Mouse (Mus musculus) forebrain, postnatal 0 days (tissue): ENCODE results near the gene Bmp2. TPM values are rescaled to one million over a fixed set of nuclear protein-coding genes. Genes with fewer than 3 reads are reported as not detected.

Experiments
- ATAC-seq: fragments of 200-750 bp; cut with Nextera tagmentation; 2 replicates; pipeline ENCODE4 v1.8.0; 2017; ENCODE audit warnings: mild to moderate bottlenecking, moderate library complexity
- DNase-seq: peaks from one replicate; pipeline ENCODE4 v3.0.0-alpha.2; 2015
- H3K27ac ChIP-seq: fragments of 300-500 bp; sonication (generic); 2 replicates; pipeline ENCODE4 v1.5.1; 2014; ENCODE audit warnings: low read depth, mild to moderate bottlenecking, antibody characterized with exemption, low read length, moderate library complexity, mixed read lengths
- H3K27me3 ChIP-seq: fragments of 300-500 bp; sonication (generic); 2 replicates; pipeline ENCODE4 v1.6.1; 2014; ENCODE audit warnings: mild to moderate bottlenecking, low read length, mixed read lengths; ENCODE audit not compliant: insufficient read depth
- H3K36me3 ChIP-seq: fragments of 300-500 bp; sonication (generic); 2 replicates; pipeline ENCODE4 v1.6.1; 2014; ENCODE audit warnings: mild to moderate bottlenecking, moderate library complexity; ENCODE audit not compliant: insufficient read depth
- H3K4me1 ChIP-seq: fragments of 300-500 bp; sonication (generic); 2 replicates; pipeline ENCODE4 v1.6.1; 2014; ENCODE audit warnings: antibody characterized with exemption; ENCODE audit not compliant: insufficient read depth
- H3K4me2 ChIP-seq: fragments of 300-500 bp; sonication (generic); 2 replicates; pipeline ENCODE4 v1.6.1; 2014; ENCODE audit warnings: low read depth, mild to moderate bottlenecking, moderate library complexity
- H3K4me3 ChIP-seq: fragments of 300-500 bp; sonication (generic); 2 replicates; pipeline ENCODE4 v1.5.1; 2014; ENCODE audit warnings: low read depth, low read length, mixed read lengths
- H3K9ac ChIP-seq: fragments of 300-500 bp; sonication (generic); 2 replicates; pipeline ENCODE4 v1.6.1; 2014; ENCODE audit warnings: mild to moderate bottlenecking
- H3K9me3 ChIP-seq: fragments of 300-500 bp; sonication (generic); 2 replicates; pipeline ENCODE4 v1.6.1; 2016; ENCODE audit warnings: low read length
- CTCF ChIP-seq: sonication (generic); IDR thresholded peaks from 2 replicates; pipeline ENCODE4 v1.5.1; 2016; ENCODE audit warnings: antibody characterized with exemption, control low read depth, low read depth
- WGBS: fragments of 180-500 bp; shearing (Covaris S2); extraction: QIAGEN DNeasy Blood & Tissue Kit; methylation state at CpG from one replicate; pipeline ENCODE4 v1.1.7; 2014; 5-methylcytosine and 5-hydroxymethylcytosine counted together
- polyA plus RNA-seq: library from polyadenylated mRNA; unstranded; fragments of >200 nt; fragmentation: Nextera tagmentation; extraction: Ambion mirVana; gene quantifications from 2 replicates; pipeline ENCODE4 v1.2.1, GENCODE M21; 2015
- total RNA-seq: library from RNA; depleted of rRNA; stranded (reverse); fragments of >200 nt; gene quantifications from 2 replicates; pipeline ENCODE4 v1.2.3, GENCODE M21; 2014; rRNA removed

Gene Bmp2
- total RNA-seq: 2.1 and 2.9 TPM in 2 replicates
- 2.0 and 2.9 TPM in 2 replicates for polyA plus RNA-seq

DNA sequence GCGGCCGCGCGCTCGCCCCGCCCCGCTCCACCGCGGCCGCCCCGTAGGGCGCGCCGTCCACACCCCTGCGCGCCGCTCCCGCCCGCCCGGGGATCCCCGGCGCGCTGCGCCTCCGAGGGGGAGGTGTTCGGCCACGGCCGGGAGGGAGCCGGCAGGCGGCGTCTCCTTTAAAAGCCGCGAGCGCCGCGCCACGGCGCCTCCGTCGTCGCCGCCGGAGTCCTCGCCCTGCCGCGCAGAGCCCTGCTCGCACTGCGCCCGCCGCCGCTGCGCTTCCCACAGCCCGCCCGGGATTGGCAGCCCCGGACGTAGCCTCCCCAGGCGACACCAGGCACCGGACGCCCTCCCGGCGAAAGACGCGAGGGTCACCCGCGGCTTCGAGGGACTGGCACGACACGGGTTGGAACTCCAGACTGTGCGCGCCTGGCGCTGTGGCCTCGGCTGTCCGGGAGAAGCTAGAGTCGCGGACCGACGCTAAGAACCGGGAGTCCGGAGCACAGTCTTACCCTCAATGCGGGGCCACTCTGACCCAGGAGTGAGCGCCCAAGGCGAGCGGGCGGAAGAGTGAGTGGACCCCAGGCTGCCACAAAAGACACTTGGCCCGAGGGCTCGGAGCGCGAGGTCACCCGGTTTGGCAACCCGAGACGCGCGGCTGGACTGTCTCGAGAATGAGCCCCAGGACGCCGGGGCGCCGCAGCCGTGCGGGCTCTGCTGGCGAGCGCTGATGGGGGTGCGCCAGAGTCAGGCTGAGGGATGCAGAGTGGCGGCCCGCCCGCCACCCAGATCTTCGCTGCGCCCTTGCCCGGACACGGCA is at the start of gene Bmp2:
Gene Bmp2, plus strand, starts transcription at position 129 of the 811 bp plus-strand sequence.
- DNase-seq (peak; percentile 72), ATAC-seq (peak; percentile 79)
- Histone ChIP-seq H3K27me3 (peaks cover 25% of the 10 kb centered on the region), H3K4me3 (peak within 1 kb of the TSS; percentile 59), H3K36me3 (no peaks in the 10 kb centered on the region), H3K4me1 (no peaks in the 10 kb centered on the region), H3K9ac (peak within 1 kb of the TSS; percentile 54), H3K4me2 (peak within 1 kb of the TSS; percentile 97), H3K9me3 (no peaks in the 10 kb centered on the region), H3K27ac (no peak within 1 kb of the TSS)
- TF ChIP-seq CTCF: no peak; the same call in 1 of the 2 replicates
- under 1% methylated on average over 101 of the region's 110 CpGs for WGBS

DNA sequence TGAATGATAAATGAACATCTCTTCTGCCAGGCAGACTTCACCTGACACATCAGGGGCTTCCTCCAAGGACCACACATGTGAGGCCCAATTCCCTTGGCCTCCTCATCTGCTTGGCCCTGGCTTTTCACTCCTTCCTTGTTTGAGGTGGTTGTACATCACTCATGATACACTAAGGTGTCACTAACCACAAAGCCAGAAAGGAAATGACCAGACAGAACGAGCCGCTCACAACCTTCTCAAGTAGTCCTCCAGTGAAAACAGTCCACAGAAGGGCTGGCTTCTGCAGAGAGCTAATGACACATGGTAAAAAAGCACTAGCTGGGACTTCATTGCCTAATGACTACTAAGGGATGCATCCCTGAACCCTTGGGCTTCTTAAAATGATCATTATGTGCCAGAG is 46.3 kb upstream of the Bmp2 start:
- Histone ChIP-seq H3K27ac (no peak overlapping the region), H3K4me3 (no peak overlapping the region), H3K4me2 (no peak overlapping the region), H3K27me3 (no peaks in the 10 kb centered on the region), H3K9me3 (no peaks in the 10 kb centered on the region), H3K36me3 (no peaks in the 10 kb centered on the region), H3K4me1 (no peaks in the 10 kb centered on the region), H3K9ac (no peak overlapping the region)
- DNase-seq (no peak), ATAC-seq (no peak)
- WGBS: 95% methylated on average over 2 of the region's 2 CpGs
- TF ChIP-seq CTCF: no peak

DNA sequence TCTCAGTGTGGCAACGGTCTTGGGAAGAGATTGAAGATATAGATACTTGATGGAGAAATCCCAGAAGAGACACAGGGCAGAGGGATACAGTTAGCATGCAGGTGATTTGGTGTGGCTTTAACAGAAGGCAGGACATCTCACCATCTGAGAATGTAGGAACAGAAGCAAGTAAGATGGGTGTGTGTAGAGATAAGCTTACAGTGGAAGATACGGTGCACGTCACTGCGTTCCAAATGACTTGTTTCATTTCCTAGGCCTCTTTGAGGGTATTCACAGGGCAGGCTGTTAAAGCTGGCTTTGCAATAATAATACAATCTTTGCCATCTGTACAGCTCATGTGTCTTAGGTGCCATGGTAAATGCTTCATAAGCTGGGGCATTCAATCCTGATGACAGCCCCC is 44.9 kb upstream of the Bmp2 start:
- Histone ChIP-seq H3K9ac (no peak overlapping the region), H3K27me3 (no peaks in the 10 kb centered on the region), H3K27ac (no peak overlapping the region), H3K9me3 (no peaks in the 10 kb centered on the region), H3K4me2 (no peak overlapping the region), H3K4me1 (no peaks in the 10 kb centered on the region), H3K36me3 (no peaks in the 10 kb centered on the region), H3K4me3 (no peak overlapping the region)
- no peak for DNase-seq
- 93% methylated on average over 4 of the region's 4 CpGs for WGBS
- ATAC-seq: no peak
- TF ChIP-seq CTCF: no peak

DNA sequence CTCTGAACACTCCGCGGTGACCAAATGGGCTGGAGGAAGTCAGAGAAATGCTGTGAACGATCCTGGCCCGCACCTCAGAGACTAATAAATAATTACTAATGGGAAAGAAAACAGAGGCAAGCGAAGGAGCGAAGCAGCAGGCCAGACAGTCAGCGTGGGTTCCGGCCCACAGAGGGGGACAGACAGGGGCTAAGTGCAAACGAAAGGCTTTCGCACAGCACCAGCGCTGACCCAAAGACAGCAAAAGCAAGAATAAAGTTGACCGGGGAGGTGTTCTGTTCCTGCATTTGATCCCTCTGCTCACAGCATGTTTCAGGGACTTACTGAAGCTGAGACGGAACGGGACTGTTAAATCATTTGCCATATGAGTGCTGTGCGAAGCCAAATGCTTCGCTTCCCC is 42.8 kb upstream of the Bmp2 start:
- Histone ChIP-seq H3K36me3 (no peaks in the 10 kb centered on the region), H3K9me3 (no peaks in the 10 kb centered on the region), H3K27me3 (no peaks in the 10 kb centered on the region), H3K9ac (no peak overlapping the region), H3K4me3 (no peak overlapping the region), H3K27ac (no peak overlapping the region), H3K4me2 (no peak overlapping the region), H3K4me1 (no peaks in the 10 kb centered on the region)
- no peak for ATAC-seq
- WGBS: 84% methylated on average over 16 of the region's 16 CpGs
- no peak for TF ChIP-seq CTCF
- no peak for DNase-seq

DNA sequence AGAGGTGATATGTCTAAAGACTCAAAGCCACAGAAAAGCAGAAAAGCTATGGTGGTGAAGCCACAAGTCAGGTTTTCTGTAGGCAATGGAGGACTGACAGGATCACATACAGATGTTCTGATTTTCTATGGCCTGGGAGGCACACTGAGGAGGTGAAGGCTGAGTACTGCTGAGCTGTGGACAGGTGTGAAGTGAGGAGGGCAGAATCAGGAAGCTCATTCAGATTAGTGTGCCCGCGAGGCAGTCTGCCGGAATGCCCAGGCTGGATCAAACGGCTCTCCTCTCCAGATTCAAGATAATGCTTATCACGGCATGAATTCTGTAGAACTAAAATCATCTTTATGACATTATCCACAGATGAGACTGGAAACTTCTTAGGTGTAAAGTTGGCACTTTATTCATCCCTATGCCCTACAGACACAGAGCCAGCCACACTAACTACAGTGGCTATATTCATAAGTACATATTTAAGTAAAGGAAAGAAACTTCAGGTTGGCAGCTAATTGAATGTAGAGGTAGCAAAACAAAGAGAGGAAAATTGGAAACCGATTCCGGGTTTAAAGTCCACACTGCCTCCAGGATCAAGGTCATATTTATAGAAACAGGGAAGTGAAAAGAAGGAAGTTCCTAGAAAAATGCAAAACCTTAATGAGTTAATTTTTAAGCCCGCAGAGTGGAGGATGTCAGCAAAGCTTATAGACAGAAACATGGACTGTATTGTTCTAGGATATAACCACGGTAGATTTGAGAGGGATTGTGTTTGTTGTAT is 40.8 kb upstream of the Bmp2 start:
- no peak for TF ChIP-seq CTCF
- Histone ChIP-seq H3K4me2 (no peak overlapping the region), H3K36me3 (no peaks in the 10 kb centered on the region), H3K4me1 (no peaks in the 10 kb centered on the region), H3K4me3 (no peak overlapping the region), H3K27ac (no peak overlapping the region), H3K27me3 (no peaks in the 10 kb centered on the region), H3K9me3 (no peaks in the 10 kb centered on the region), H3K9ac (no peak overlapping the region)
- WGBS: 87% methylated on average over 9 of the region's 9 CpGs
- ATAC-seq (no peak), DNase-seq (no peak)

DNA sequence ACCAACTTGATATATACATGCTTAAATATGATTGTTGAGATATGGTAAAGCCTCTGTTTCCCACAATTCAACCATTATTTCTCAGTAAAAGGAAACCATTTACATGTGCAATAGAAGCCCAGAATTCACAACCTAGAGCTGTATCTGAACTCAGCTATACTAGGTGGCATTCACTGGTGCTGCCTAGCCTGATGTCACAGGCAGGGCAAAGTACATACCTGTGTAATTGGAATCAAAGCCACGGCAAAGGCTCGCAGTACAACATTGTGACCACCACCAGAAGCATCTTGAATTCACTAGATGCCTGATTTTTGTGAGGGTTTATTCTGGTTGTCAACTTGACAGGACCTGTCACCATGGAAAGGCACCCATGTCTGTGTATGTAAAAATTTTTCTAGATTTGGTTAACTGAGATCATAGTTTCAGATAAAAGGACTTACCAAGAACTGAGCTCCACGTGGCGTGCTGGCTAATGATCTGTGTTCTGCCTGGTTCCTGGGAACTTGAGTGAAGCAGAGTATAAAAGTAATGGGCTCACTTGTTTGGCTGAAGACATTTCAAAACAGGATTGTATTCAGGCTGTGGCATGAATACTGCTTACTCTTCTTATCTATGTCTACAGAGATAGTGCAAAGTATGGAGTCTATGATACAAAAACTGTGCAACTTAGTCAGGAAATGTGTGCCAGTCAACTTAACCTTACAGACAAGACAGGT is 35.5 kb upstream of the Bmp2 start:
- ATAC-seq (no peak), DNase-seq (no peak)
- H3K27me3 ChIP-seq: no peaks in the 10 kb centered on the region
- H3K9me3 ChIP-seq: no peaks in the 10 kb centered on the region
- no peaks in the 10 kb centered on the region for H3K4me1 ChIP-seq
- no peak overlapping the region for H3K4me2 ChIP-seq
- TF ChIP-seq CTCF: no peak
- 95% methylated on average over 4 of the region's 4 CpGs for WGBS
- no peaks in the 10 kb centered on the region for H3K36me3 ChIP-seq
- no peak overlapping the region for H3K4me3 ChIP-seq
- no peak overlapping the region for H3K9ac ChIP-seq
- no peak overlapping the region for H3K27ac ChIP-seq
